8 mouse cellular contexts compared by ENCODE assay signal in genomic region chr2:168580295-168580915, GRCm38 (mm10). TPM values are rescaled to one million over a fixed set of nuclear protein-coding genes. Genes with fewer than 3 reads are reported as not detected.
A peak's percentile ranks its signal among the peaks of the same experiment; 100 is the strongest.
DNase-seq lines count a peak whose midpoint lies in the region; ATAC-seq and TF ChIP-seq lines count a peak whose summit lies in the region.

No protein-coding gene starts in this region.

- no peaks in the 10 kb centered on the region for H3K27me3 ChIP-seq in heart, embryonic 11.5 days (ENCODE audit: control insufficient read depth, insufficient read depth, low read length)
- no peaks in the 10 kb centered on the region for H3K27me3 ChIP-seq in lung, embryonic 14.5 days (ENCODE audit: insufficient read depth, low read length)

- H3K9ac ChIP-seq in heart, embryonic 11.5 days (ENCODE audit: low read depth, low read length): peak overlapping the region; percentile 58
- H3K9ac ChIP-seq in lung, embryonic 14.5 days: peak overlapping the region; percentile 23; the same call in 1 of the 2 replicates

- H3K36me3 ChIP-seq in heart, embryonic 11.5 days (ENCODE audit: control insufficient read depth, insufficient read depth, low read length): no peaks in the 10 kb centered on the region
- no peaks in the 10 kb centered on the region for H3K36me3 ChIP-seq in lung, embryonic 14.5 days (ENCODE audit: insufficient read depth)

- peaks cover 62% of the 10 kb centered on the region for H3K4me1 ChIP-seq in heart, embryonic 11.5 days (ENCODE audit: control insufficient read depth, insufficient read depth, low read length)
- H3K4me1 ChIP-seq in lung, embryonic 14.5 days (ENCODE audit: insufficient read depth): peaks cover 29% of the 10 kb centered on the region

- H3K9me3 ChIP-seq in heart, embryonic 11.5 days (replicated peaks; ENCODE audit: control insufficient read depth, low read length): no peaks in the 10 kb centered on the region
- H3K9me3 ChIP-seq in lung, embryonic 14.5 days (ENCODE audit: low read depth, low read length): no peaks in the 10 kb centered on the region

- no peak overlapping the region for H3K27ac ChIP-seq in heart, embryonic 11.5 days (ENCODE audit: low read depth, low read length)
- no peak overlapping the region for H3K27ac ChIP-seq in lung, embryonic 14.5 days (ENCODE audit: low read depth)

- H3K4me2 ChIP-seq in heart, embryonic 11.5 days: peak overlapping the region; percentile 41
- peak overlapping the region; percentile 40 for H3K4me2 ChIP-seq in lung, embryonic 14.5 days

- TF ChIP-seq POLR2A in brain, embryonic 14.5 days (IDR thresholded peaks at IDR 0.05; ENCODE audit: borderline replicate concordance, extremely low read depth, insufficient read depth, insufficient read length, poor library complexity, severe bottlenecking): no peak

- 50% methylated on average over 22 of the region's 22 CpGs for WGBS in heart, embryonic 11.5 days (ENCODE audit: insufficient replicate concordance)
- WGBS in lung, embryonic 14.5 days: 44% methylated on average over 22 of the region's 22 CpGs

- no peak for ATAC-seq in heart, embryonic 11.5 days (replicated peaks; ENCODE audit: insufficient number of reproducible peaks, low FRiP score, low TSS enrichment)
- no peak for ATAC-seq in lung, embryonic 14.5 days (ENCODE audit: insufficient read depth)

- no peak for TF ChIP-seq CTCF in lung, embryonic 14.5 days (IDR thresholded peaks at IDR 0.05; ENCODE audit: low read depth)
- TF ChIP-seq CTCF in brain, embryonic 14.5 days (IDR thresholded peaks at IDR 0.05; ENCODE audit: borderline replicate concordance, extremely low read depth, insufficient read depth, insufficient read length): no peak

- no peak overlapping the region for H3K4me3 ChIP-seq in heart, embryonic 11.5 days (ENCODE audit: low read depth, low read length)
- no peak overlapping the region for H3K4me3 ChIP-seq in lung, embryonic 14.5 days (ENCODE audit: low read depth, low read length)

- DNase-seq in heart, adult 9 months (ENCODE audit: low spot score in 2 of 2): no peak
- peak; percentile 51 for DNase-seq in lung, embryonic 14.5 days
- no peak for DNase-seq in lung, adult 18-20 months
- DNase-seq in brain, embryonic 14.5 days (ENCODE audit: low read depth): peak; percentile 26
- DNase-seq in naive thymus-derived CD4-positive, alpha-beta T cell, adult 2 months (ENCODE audit: low read depth): peak; percentile 67
- DNase-seq in urinary bladder, postnatal 10 days (ENCODE audit: low spot score): no peak
- DNase-seq in ovary, postnatal 14 days (ENCODE audit: low spot score): no peak

RNA-seq across cellular contexts. Expression of gene Nfatc2, which starts 21.1 kb away (rescaled TPM):
- 4.2 and 4.6 TPM in 2 replicates for polyA plus RNA-seq in heart, embryonic 11.5 days (2014; fragmentation: Nextera tagmentation; extraction: Ambion mirVana)
- polyA plus RNA-seq in lung, embryonic 14.5 days (2014; fragmentation: Nextera tagmentation; extraction: Ambion mirVana): 2.1 and 2.3 TPM in 2 replicates
- polyA plus RNA-seq in brain, embryonic 14.5 days (2012; rRNA removed): 2.7 and 4.2 TPM in 2 replicates

Comparison
In these comparisons a context has a peak if more than half of its experiments do, and no peak if none do; other contexts are left out.
1. DNase-seq: peak in lung, embryonic 14.5 days (single experiment), brain, embryonic 14.5 days (single experiment) and naive thymus-derived CD4-positive, alpha-beta T cell, adult 2 months (single experiment); none in heart, adult 9 months (0 of 2), lung, adult 18-20 months (0 of 2), urinary bladder, postnatal 10 days (single experiment) and ovary, postnatal 14 days (single experiment).